8 mouse cellular contexts compared by ENCODE assay signal in the genomic region with DNA sequence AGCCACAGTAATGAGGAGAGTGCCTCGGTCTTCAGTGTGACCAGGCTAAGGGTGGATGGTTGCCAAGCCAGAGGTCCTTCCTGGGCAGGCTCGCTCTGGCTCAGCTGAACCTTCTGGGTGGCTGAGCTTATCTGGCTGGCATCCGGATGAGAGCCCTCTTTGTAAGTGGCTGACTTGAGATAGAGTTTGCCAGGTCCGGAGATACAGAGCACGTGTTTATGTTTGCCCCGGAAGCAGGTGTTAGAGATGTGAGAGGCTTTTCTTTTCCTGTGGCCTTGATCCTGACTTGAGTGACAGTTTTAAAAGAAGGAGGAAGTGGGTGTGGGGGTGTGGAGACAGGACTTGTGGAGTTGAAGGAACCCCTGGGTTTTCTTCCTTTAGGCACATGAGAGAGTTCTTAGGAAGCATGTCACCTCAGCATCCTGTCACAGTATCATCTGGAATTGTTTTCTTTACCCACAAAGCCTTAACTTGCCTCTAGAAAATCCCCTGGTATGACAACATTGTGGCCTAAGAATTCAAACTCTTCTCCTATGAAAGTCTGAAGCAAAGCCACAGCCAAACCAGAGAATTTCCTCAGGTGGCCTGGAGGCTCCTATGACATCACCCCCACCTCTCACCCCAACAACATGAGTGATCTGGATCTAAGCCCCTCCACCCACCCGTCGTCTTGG. TPM values are rescaled to one million over a fixed set of nuclear protein-coding genes. Genes with fewer than 3 reads are reported as not detected.
DNase-seq lines count a peak whose midpoint lies in the region; ATAC-seq and TF ChIP-seq lines count a peak whose summit lies in the region.

No protein-coding gene starts in this region.

- peaks cover 19% of the 10 kb centered on the region for H3K36me3 ChIP-seq in spleen, adult 2 months (ENCODE audit: control insufficient read depth, insufficient read depth, low read length)
- H3K36me3 ChIP-seq in liver, embryonic 15.5 days (replicated peaks): peaks cover 42% of the 10 kb centered on the region

- TF ChIP-seq CTCF in spleen, adult 2 months (IDR thresholded peaks at IDR 0.05; ENCODE audit: extremely low read depth, insufficient read depth, insufficient read length, insufficient replicate concordance): no peak

- no peak for TF ChIP-seq POLR2A in spleen, adult 2 months (IDR thresholded peaks at IDR 0.05; ENCODE audit: low read depth, low read length)

- no peak overlapping the region for H3K9ac ChIP-seq in liver, embryonic 15.5 days

- DNase-seq in adrenal gland, adult (ENCODE audit: inconsistent age in 2 of 2, low spot score in 1 of 2): peak; percentile 64 to 77
- DNase-seq in adrenal gland, postnatal 4 days (ENCODE audit: low spot score in 2 of 2): no peak
- peak; percentile 9 to 37 for DNase-seq in spleen, adult 2 months (ENCODE audit: low read depth in 1 of 2, low spot score in 2 of 2)
- DNase-seq in spleen, postnatal 14 days (ENCODE audit: low spot score in 2 of 2): no peak
- DNase-seq in heart, postnatal 4 days: peak; percentile 69
- DNase-seq in urinary bladder, postnatal 36 days (ENCODE audit: low spot score in 2 of 2): no peak

- ATAC-seq in liver, embryonic 15.5 days (ENCODE audit: insufficient read depth): peak; percentile 20
- ATAC-seq in neutrophil, adult 5-6 weeks (ENCODE audit: extremely low read depth, insufficient number of reproducible peaks, low FRiP score, poor library complexity, severe bottlenecking): peak; percentile 34; the same call in 1 of the 2 replicates

- no peaks in the 10 kb centered on the region for H3K27me3 ChIP-seq in spleen, adult 2 months (ENCODE audit: control insufficient read depth, insufficient read depth, low read length)
- H3K27me3 ChIP-seq in liver, embryonic 15.5 days: no peaks in the 10 kb centered on the region

- H3K4me2 ChIP-seq in liver, embryonic 15.5 days: no peak overlapping the region

- H3K4me1 ChIP-seq in spleen, adult 2 months (ENCODE audit: control insufficient read depth, insufficient read depth, insufficient read length): peaks cover 5% of the 10 kb centered on the region; the same call in 1 of the 2 replicates
- H3K4me1 ChIP-seq in liver, embryonic 15.5 days (replicated peaks): peaks cover 12% of the 10 kb centered on the region

- no peak overlapping the region for H3K4me3 ChIP-seq in spleen, adult 2 months (ENCODE audit: extremely low read depth, insufficient read depth, insufficient read length)
- H3K4me3 ChIP-seq in liver, embryonic 15.5 days (replicated peaks): no peak overlapping the region

- H3K9me3 ChIP-seq in liver, embryonic 15.5 days (replicated peaks): no peaks in the 10 kb centered on the region

- WGBS in spleen, adult 2 months: 17% methylated on average over 8 of the region's 8 CpGs
- WGBS in liver, embryonic 15.5 days (ENCODE audit: insufficient replicate concordance): 18% methylated on average over 8 of the region's 8 CpGs

- H3K27ac ChIP-seq in spleen, adult 2 months (ENCODE audit: insufficient read depth, low read length): peak overlapping the region; percentile 26
- H3K27ac ChIP-seq in liver, embryonic 15.5 days (replicated peaks): no peak overlapping the region

RNA-seq across cellular contexts. Expression of a gene that starts 23.3 kb away (rescaled TPM):
- total RNA-seq in adrenal gland, postnatal 4 days (2021): under 1 TPM; 0.17 to 0.45 TPM
- polyA plus RNA-seq in spleen, adult 2 months (2012; rRNA removed): not detected in 2 replicates
- not detected for total RNA-seq in heart, postnatal 4 days (2021)
- polyA plus RNA-seq in liver, embryonic 15.5 days (2015; fragmentation: Nextera tagmentation; extraction: Ambion mirVana): 0.10 TPM in 1 of 2 replicates, not detected in the other
- total RNA-seq in neutrophil, adult 5-6 weeks (2017): not detected in 2 replicates

RNA-seq across cellular contexts. Expression of a gene that starts 28.2 kb away (rescaled TPM):
- total RNA-seq in adrenal gland, postnatal 4 days (2021): 1 to 10 TPM; 4.7 to 5.0 TPM
- 0.99 and 2.4 TPM in 2 replicates for polyA plus RNA-seq in spleen, adult 2 months (2012; rRNA removed)
- 1 to 10 TPM; 7.0 to 8.1 TPM for total RNA-seq in heart, postnatal 4 days (2021)
- 8.6 and 8.7 TPM in 2 replicates for polyA plus RNA-seq in liver, embryonic 15.5 days (2015; fragmentation: Nextera tagmentation; extraction: Ambion mirVana)
- 3.4 and 3.9 TPM in 2 replicates for total RNA-seq in neutrophil, adult 5-6 weeks (2017)

Comparison
In these comparisons a context has a peak if more than half of its experiments do, and no peak if none do; other contexts are left out.
1. DNase-seq: peak in adrenal gland, adult (2 of 2), spleen, adult 2 months (2 of 2) and heart, postnatal 4 days (single experiment); none in adrenal gland, postnatal 4 days (0 of 2), spleen, postnatal 14 days (0 of 2) and urinary bladder, postnatal 36 days (0 of 2).